Mouse (Mus musculus): ENCODE data around the gene Gm11569. TPM values are rescaled to one million over a fixed set of nuclear protein-coding genes. Genes with fewer than 3 reads are reported as not detected.
"Not testable (repeated sequence)": the region's sequence is repeated elsewhere in the genome, so short reads cannot be mapped to it uniquely, and the experiment has no call there.

The Gm11569 gene
- total RNA-seq (2021): not detected

DNA sequence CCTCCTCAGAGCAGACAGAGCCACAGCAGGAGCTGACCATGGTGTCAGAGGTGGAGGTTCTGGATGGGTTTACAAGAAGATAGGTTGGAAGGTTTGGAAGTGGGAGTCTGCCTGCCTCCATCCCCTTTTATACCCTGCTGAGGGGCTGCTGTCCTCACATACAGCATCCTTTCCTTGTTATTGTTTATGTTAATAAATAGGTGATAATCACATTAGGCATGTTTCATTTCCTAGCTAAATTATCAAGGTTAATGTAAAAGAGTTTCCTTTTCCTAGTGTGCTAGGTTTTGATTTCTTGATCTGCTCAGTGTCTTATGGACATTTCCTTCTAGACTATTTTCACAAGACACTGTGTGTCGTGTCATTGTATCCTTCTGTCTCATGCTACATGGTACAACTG lies at the start of gene Gm11569:
Gene Gm11569 (minus strand): TSS at position 101 of the 400 bp plus-strand sequence.
- intact Hi-C loops (cut with DNase I); DNase-seq: not testable (repeated sequence)

DNA sequence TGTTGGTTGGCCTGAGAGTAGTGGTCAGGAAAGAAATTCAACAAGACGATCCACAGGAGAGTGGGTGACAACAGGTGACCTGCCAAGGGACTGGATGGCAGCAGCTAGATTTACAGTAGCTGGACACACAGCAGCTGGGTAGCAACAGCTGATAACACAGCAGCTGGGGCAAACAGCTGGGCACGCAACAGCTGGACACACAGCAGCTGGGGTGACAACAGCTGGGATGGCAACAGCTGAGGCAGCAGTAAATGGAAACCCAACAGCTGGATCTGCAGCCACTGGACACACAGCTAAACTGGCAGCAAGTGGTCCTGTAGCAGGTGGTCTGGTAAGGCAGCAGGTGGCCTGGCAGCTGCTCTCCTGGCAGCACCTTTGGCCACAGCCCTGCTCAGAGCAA lies 48.0 kb upstream of the Gm11569 start:
- intact Hi-C loops (cut with DNase I): no loop called here
- DNase-seq: no peak

DNA sequence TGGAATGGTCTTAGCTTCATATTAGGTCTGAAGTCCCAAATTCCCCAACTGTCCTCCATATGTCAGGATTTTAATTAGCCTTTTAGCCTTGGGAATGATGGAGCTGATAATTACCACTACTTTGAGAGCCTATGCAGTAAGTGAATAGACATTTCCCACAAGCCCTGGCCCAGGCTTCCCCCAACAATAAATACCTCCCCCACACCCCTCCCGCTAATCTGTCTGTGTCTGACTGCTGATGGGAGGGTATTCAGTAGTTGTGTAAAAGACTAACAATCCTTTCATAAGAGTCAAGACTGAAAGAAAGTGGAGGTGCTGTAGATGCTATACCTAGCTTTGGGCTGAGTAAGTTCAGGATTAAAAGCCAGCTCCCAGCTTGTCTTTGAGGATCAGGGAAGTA lies 43.5 kb upstream of the Gm11569 start:
- intact Hi-C loops (cut with DNase I): no loop called here

DNA sequence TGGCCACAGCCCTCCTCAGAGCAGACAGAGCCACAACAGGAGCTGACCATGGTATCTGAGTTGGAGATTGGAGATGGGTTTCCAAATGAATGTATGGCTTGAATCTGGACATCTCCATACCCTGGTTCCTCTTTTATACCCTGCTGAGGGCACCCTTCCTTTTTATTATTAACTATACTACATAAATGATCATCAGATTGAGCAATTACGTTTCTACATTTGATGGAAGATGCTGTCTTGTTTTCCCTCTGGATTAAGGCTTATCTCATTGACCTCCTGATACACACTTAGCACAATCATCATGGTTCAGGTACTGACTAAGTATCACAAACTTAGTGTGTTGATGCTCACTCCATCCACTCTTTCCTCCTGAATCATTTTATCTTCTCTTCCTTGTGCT lies 39.2 kb upstream of the Gm11569 start, which contains the start of gene 2300003K06Rik:
Gene 2300003K06Rik (minus strand): TSS at position 101 of the 400 bp plus-strand sequence.
- no peak for DNase-seq
- intact Hi-C loops (cut with DNase I): no loop called here

More for the DNA sequence above, 43.5 kb upstream of the Gm11569 start:
- DNase-seq: no peak

DNA sequence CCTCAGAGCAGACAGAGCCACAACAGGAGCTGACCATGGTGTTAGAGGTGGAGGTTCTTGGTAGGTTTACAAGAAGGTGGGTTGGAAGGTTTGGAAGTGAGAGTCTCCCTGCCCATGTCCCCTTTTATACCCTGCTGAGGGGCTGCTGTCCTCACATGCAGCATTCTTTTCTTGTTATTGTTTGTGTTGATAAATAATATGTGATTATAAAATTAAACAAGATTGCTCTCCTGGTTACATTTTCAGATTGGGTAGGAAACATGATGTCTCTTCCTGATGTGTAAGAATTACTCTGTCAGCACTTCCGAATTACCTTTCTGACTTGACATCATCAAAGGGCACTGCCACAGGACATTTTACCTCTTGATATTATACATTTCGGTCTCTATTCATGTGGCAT lies 16.8 kb upstream of the Gm11569 start, which contains the start of gene Gm11564:
Gene Gm11564 (minus strand): TSS at position 101 of the 400 bp plus-strand sequence.
- intact Hi-C loops (cut with DNase I); DNase-seq: not testable (repeated sequence)

DNA sequence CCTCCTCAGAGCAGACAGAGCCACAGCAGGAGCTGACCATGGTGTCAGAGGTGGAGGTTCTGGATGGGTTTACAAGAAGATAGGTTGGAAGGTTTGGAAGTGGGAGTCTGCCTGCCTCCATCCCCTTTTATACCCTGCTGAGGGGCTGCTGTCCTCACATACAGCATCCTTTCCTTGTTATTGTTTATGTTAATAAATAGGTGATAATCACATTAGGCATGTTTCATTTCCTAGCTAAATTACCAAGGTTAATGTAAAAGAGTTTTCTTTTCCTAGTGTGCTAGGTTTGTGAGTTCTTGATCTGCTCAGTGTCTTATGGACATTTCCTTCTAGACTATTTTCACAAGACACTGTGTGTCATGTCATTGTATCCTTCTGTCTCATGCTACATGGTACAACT lies 11.1 kb upstream of the Gm11569 start, which contains the start of gene Krtap4-13:
Gene Krtap4-13 (minus strand): TSS at position 101 of the 400 bp plus-strand sequence.
- intact Hi-C loops (cut with DNase I); DNase-seq: not testable (repeated sequence)

DNA sequence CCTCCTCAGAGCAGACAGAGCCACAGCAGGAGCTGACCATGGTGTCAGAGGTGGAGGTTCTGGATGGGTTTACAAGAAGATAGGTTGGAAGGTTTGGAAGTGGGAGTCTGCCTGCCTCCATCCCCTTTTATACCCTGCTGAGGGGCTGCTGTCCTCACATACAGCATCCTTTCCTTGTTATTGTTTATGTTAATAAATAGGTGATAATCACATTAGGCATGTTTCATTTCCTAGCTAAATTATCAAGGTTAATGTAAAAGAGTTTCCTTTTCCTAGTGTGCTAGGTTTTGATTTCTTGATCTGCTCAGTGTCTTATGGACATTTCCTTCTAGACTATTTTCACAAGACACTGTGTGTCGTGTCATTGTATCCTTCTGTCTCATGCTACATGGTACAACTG lies 5.6 kb upstream of the Gm11569 start, which contains the start of gene Gm11554:
Gene Gm11554 (minus strand): TSS at position 101 of the 400 bp plus-strand sequence.
- DNase-seq; intact Hi-C loops (cut with DNase I): not testable (repeated sequence)

DNA sequence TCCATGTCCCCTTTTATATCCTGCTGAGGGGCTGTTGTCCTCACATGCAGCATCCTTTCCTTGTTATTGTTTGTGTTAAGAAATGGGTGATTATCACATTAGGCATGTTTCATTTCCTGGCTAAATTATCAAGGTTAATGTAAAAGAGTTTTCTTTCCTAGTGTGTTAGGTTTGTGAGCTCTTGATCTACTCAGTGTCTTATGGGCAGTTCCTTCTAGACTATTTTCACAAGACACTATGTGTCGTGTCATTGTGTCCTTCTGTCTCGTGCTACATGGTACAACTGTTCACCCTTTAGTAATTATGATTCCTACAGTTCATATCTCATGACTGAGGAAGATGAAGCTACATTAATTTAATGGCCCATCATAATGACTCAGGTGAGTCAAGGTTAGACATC lies 5.4 kb downstream of the Gm11569 start, which contains the start of gene Gm11596:
Gene Gm11596 (minus strand): TSS at position 101 of the 400 bp plus-strand sequence.
- no peak for DNase-seq
- intact Hi-C loops (cut with DNase I): no loop called here

DNA sequence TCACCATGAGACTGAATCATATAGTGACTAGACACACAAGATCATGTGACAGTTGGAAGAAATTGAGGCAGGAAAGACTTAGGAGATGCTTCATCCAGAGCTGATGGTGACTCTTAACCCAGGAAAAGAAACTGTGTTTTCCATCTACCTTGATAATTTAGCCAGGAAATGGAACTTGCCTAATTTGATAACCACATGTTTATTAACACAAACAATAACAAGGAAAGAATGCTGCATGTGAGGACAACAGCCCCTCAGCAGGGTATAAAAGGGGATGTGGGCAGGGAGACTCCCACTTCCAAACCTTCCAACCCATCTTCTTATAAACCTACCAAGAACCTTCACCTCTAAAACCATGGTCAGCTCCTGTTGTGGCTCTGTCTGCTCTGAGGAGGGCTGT lies 13.8 kb downstream of the Gm11569 start, which contains the start of gene Krtap4-9:
Gene Krtap4-9 (plus strand): TSS at position 301 of the 400 bp plus-strand sequence.
- DNase-seq; intact Hi-C loops (cut with DNase I): not testable (repeated sequence)

DNA sequence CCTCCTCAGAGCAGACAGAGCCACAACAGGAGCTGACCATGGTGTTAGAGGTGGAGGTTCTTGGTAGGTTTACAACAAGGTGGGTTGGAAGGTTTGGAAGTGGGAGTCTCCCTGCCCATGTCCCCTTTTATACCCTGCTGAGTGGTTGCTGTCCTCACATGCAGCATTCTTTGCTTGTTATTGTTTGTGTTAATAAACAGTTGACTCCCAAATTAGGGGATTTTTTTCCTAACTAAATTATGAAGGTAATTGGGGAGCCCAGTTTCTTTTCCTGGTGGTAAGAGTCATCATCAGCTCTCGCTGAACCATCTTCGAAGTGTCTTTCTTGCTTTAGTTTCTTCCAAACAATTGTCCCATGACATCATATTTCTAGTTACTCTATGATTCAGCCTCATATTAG lies 18.1 kb downstream of the Gm11569 start, which contains the start of gene Krtap4-8:
Gene Krtap4-8 (minus strand): TSS at position 101 of the 400 bp plus-strand sequence.
- no peak for DNase-seq
- intact Hi-C loops (cut with DNase I): no loop called here

DNA sequence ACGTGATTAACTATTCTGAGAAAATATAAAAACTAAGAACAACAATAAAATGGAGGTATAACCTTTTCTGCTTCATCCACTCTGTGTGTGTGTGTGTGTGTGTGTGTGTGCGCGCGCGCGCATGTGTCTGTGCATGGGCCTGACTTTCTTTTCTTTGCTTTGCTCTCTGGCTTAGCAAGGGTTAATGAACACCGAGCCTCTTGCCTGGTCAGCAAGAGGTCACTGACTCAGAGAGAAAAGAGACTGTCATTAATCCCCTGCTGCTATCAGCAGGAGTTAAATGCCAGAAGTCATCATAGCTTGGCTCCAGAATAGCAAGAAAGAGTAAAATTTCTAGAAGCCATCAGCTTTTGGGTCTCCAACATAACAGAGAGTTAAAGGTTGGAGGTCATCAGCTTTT lies 20.3 kb downstream of the Gm11569 start:
- no peak for DNase-seq
- intact Hi-C loops (cut with DNase I): no loop called here

DNA sequence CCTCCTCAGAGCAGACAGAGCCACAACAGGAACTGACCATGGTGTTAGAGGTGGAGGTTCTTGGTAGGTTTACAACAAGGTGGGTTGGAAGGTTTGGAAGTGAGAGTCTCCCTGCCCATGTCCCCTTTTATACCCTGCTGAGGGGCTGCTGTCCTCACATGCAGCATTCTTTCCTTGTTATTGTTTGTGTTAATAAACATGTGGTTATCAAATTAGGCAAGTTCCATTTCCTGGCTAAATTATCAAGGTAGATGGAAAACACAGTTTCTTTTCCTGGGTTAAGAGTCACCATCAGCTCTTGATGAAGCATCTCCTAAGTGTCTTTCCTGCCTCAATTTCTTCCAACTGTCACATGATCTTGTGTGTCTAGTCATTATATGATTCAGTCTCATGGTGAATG lies 25.9 kb downstream of the Gm11569 start, which contains the start of gene Gm11595:
Gene Gm11595 (minus strand): TSS at position 101 of the 400 bp plus-strand sequence.
- DNase-seq; intact Hi-C loops (cut with DNase I): not testable (repeated sequence)

DNA sequence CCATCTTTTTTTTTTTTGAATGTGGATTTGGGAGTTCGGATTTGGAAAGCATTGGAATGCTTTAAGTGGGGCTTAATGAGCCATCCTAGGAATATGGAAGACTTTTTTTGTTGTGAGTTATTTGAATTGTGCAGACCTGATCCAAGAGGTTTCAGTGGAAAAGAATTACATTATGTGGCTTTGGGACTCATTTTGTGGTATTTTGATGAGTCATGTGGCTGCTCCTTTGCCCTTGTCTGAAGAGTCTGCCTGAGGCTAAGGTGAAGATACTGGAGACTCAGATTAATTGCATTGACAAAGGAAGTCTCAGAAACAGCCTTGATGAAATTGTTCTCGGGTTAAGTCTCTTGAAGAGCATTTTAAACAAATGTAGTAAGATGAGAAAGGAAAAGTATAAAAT lies 30.3 kb downstream of the Gm11569 start:
- intact Hi-C loops (cut with DNase I): no loop called here
- DNase-seq: no peak

DNA sequence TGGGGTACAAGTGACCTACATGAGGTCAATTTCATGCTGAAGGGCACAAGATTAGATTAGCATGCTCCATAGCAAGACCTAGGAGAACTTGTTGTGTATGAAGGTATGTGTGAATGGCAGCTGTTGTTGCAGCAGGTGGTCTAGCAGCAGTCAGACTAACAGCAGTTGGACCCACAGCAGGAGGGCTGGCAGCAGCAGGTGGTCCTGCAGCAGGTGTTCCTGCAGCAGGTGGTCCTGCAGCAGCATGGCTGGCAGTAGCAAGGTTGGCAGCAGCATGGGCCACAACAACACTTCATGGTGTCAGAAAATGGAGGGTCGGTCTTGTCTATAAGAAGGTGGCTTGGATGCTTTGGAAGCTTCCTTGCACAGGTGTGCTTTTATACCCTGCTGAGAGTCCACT lies 39.9 kb downstream of the Gm11569 start:
- DNase-seq: no peak

More for the DNA sequence above, 39.9 kb downstream of the Gm11569 start:
- intact Hi-C loops (cut with DNase I): no loop called here

Other genes starting within 250 kb of the Gm11569 start
- gene Krtap3-3, start 248.1 kb downstream of the Gm11569 start, total RNA-seq (2021): not detected
- gene Krtap3-2, start 242.1 kb downstream of the Gm11569 start, total RNA-seq (2021): not detected
- gene Gm11939, start 239.5 kb downstream of the Gm11569 start, total RNA-seq (2021): not detected
- not detected for gene Krtap3-1, start 232.3 kb downstream of the Gm11569 start, total RNA-seq (2021)
- gene Krtap1-5, start 217.9 kb downstream of the Gm11569 start, total RNA-seq (2021): not detected
- not detected for gene Krtap1-4, start 215.3 kb downstream of the Gm11569 start, total RNA-seq (2021)
- gene Krtap1-3, start 207.6 kb downstream of the Gm11569 start, total RNA-seq (2021): not detected
- not detected for gene Krtap9-3, start 200.8 kb downstream of the Gm11569 start, total RNA-seq (2021)
- gene Gm11938, start 195.6 kb downstream of the Gm11569 start, total RNA-seq (2021): not detected
- gene Gm11937, start 188.7 kb downstream of the Gm11569 start, total RNA-seq (2021): not detected
- gene Krtap2-4, start 184.1 kb downstream of the Gm11569 start, total RNA-seq (2021): not detected
- not detected for gene Gm11562, start 178.5 kb downstream of the Gm11569 start, total RNA-seq (2021)
- not detected for gene Krtap4-1, start 170.7 kb downstream of the Gm11569 start, total RNA-seq (2021)
- not detected for gene Krtap4-2, start 163.8 kb downstream of the Gm11569 start, total RNA-seq (2021)
- gene Krtap4-7, start 154.8 kb downstream of the Gm11569 start, total RNA-seq (2021): not detected
- not detected for gene Gm11555, start 148.7 kb downstream of the Gm11569 start, total RNA-seq (2021)
- not detected for gene Gm11563, start 140.0 kb downstream of the Gm11569 start, total RNA-seq (2021)
- not detected for gene Krtap4-6, start 133.0 kb downstream of the Gm11569 start, total RNA-seq (2021)
- gene Gm14190, start 108.2 kb downstream of the Gm11569 start, total RNA-seq (2021): not detected
- not detected for gene Gm14180, start 64.6 kb downstream of the Gm11569 start, total RNA-seq (2021)
- gene Gm11595, start 26.0 kb downstream of the Gm11569 start, total RNA-seq (2021): not detected
- gene Krtap4-8, start 18.2 kb downstream of the Gm11569 start, total RNA-seq (2021): not detected
- gene Krtap4-9, start 13.7 kb downstream of the Gm11569 start, total RNA-seq (2021): not detected
- gene Gm11596, start 5.5 kb downstream of the Gm11569 start, total RNA-seq (2021): not detected
- not detected for gene Gm11554, start 5.5 kb upstream of the Gm11569 start, total RNA-seq (2021)
- gene Krtap4-13, start 11.0 kb upstream of the Gm11569 start, total RNA-seq (2021): not detected
- not detected for gene Gm11564, start 16.7 kb upstream of the Gm11569 start, total RNA-seq (2021)
- not detected for gene 2300003K06Rik, start 39.1 kb upstream of the Gm11569 start, total RNA-seq (2021)
- gene Krtap4-16, start 52.7 kb upstream of the Gm11569 start, total RNA-seq (2021): not detected
- not detected for gene Gm11568, start 59.0 kb upstream of the Gm11569 start, total RNA-seq (2021)
- not detected for gene Gm11559, start 65.5 kb upstream of the Gm11569 start, total RNA-seq (2021)
- not detected for gene Krtap9-1, start 74.5 kb upstream of the Gm11569 start, total RNA-seq (2021)
- not detected for gene Gm11567, start 80.3 kb upstream of the Gm11569 start, total RNA-seq (2021)
- gene Krtap31-1, start 109.0 kb upstream of the Gm11569 start, total RNA-seq (2021): not detected
- gene Gm11565, start 115.8 kb upstream of the Gm11569 start, total RNA-seq (2021): not detected
- not detected for gene Krtap31-2, start 137.4 kb upstream of the Gm11569 start, total RNA-seq (2021)
- gene Krtap9-5, start 149.5 kb upstream of the Gm11569 start, total RNA-seq (2021): not detected
- gene Krtap29-1, start 180.1 kb upstream of the Gm11569 start, total RNA-seq (2021): not detected
- not detected for gene Krtap16-1, start 187.7 kb upstream of the Gm11569 start, total RNA-seq (2021)
- not detected for gene Krtap17-1, start 195.1 kb upstream of the Gm11569 start, total RNA-seq (2021)
- under 1 TPM in 1 of 2 experiments, not detected in 1; 0.30 TPM for gene Krt33a, start 217.3 kb upstream of the Gm11569 start, total RNA-seq (2021)
- not detected for gene Krt33b, start 230.9 kb upstream of the Gm11569 start, total RNA-seq (2021)
- gene Krt34, start 242.6 kb upstream of the Gm11569 start, total RNA-seq (2021): not detected

Data from left cerebral cortex, postnatal 4 days (tissue).